Mouse (Mus musculus) thymus, postnatal 36 days (tissue): ENCODE measurements at regions not wholly inside any gene's neighbourhood (a gene's known extent, or its start where the extent isn't known, plus 50 kb on each side); places are given as distances from the start of the nearest gene placed in this dataset.
"Not testable (repeated sequence)": the region's sequence is repeated elsewhere in the genome, so short reads cannot be mapped to it uniquely, and the experiment has no call there.

Source experiments
- DNase-seq, 2 experiments: peaks; one replicate each; pipeline ENCODE4 v3.0.0; 2022; ENCODE audit warnings: mixed read lengths in 2 of 2

- no peak for DNase-seq
Observed at GRCm38 (mm10) chr3:69669541-69669940, 52.2 kb upstream of the Nmd3 start.

GRCm38 (mm10) chr3:69667820-69668219 is 54.0 kb upstream of the Nmd3 start:
- no peak for DNase-seq

GRCm38 (mm10) chr3:69667359-69667758 is 54.4 kb upstream of the Nmd3 start:
- no peak for DNase-seq

DNA sequence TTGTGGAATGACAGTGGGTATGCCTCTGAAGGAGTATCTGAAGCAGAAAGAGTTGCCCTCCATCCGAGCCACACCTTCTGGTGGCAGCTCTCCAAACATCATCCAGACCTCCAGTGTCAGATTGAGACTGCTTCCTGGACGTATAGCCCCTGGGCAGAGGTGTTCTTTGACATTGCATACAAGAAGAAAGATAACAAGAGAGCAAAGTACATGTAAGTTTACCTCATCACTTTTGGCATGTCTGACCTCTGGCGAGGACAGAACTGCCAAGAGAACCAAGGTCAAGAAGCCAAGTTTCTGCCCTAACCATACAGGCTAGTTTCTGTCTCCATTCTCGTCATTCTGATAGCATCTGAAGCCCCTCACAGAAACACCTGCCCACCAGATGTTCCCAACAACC is 57.5 kb upstream of the Nmd3 start:
- DNase-seq, result no peak

- no peak for DNase-seq
Observed at GRCm38 (mm10) chr3:69658185-69658584, 59.4 kb upstream of the B3galnt1 start.

- DNase-seq, result no peak
Observed at GRCm38 (mm10) chr3:69657570-69657969, 58.8 kb upstream of the B3galnt1 start.

DNA sequence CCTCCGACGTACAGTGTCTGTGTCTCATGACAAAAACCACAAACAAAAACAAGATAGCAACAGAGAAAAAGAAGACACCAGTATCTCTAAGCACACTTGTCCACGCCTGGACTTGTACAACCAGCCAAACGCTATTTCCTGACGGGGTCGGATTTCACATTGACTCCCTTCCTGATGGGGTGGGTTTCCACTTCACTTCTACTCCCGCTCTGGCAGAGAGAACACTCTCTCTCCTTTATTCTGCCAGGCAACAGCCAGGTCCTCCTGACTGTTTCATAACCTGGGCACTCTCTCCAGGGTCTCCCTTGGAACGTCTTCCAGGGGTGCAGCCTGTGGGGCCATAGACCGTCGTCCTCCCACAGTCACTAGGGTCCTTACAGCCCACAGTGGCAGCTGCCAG is 56.9 kb upstream of the B3galnt1 start:
- not testable (repeated sequence) for DNase-seq

- DNase-seq, result peak; percentile 10 to 31
Observed at GRCm38 (mm10) chr3:69655001-69655400, 56.2 kb upstream of the B3galnt1 start.

GRCm38 (mm10) chr3:69653361-69653760 is 54.6 kb upstream of the B3galnt1 start:
- not testable (repeated sequence) for DNase-seq

- DNase-seq, result no peak
Observed at GRCm38 (mm10) chr3:69649561-69649960, 50.8 kb upstream of the B3galnt1 start.
